Mouse (Mus musculus) limb, embryonic 10.5 days (tissue): Measurements from ENCODE around the gene Tdrkh. TPM values are rescaled to one million over a fixed set of nuclear protein-coding genes. Genes with fewer than 3 reads are reported as not detected.

Experiments used
- DNase-seq: peaks from one replicate; pipeline ENCODE4 v3.0.0-alpha.2; 2017; ENCODE audit warnings: low spot score
- H3K27ac ChIP-seq: fragments of 300-500 bp; sonication (generic); 2 replicates; pipeline ENCODE4 v1.5.1; 2016; ENCODE audit warnings: mild to moderate bottlenecking
- H3K27me3 ChIP-seq: fragments of 300-500 bp; sonication (generic); 2 replicates; pipeline ENCODE4 v1.6.1; 2016; ENCODE audit warnings: low read depth, mild to moderate bottlenecking; ENCODE audit not compliant: poor library complexity, severe bottlenecking
- H3K36me3 ChIP-seq: fragments of 300-500 bp; sonication (generic); 2 replicates; pipeline ENCODE4 v1.6.1; 2016; ENCODE audit warnings: mild to moderate bottlenecking, moderate library complexity
- H3K4me1 ChIP-seq: fragments of 300-500 bp; sonication (generic); 2 replicates; pipeline ENCODE4 v1.6.1; 2016
- H3K4me3 ChIP-seq: fragments of 300-500 bp; sonication (generic); 2 replicates; pipeline ENCODE4 v1.5.1; 2016; ENCODE audit warnings: mild to moderate bottlenecking, moderate library complexity
- H3K9me3 ChIP-seq: fragments of 300-500 bp; sonication (generic); replicated peaks from 2 replicates; pipeline ENCODE4 v1.6.1; 2016; ENCODE audit warnings: mild to moderate bottlenecking
- WGBS: fragments of 180-500 bp; shearing (Covaris S2); methylation state at CpG from one replicate; pipeline ENCODE4 v1.1.7; 2016; 5-methylcytosine and 5-hydroxymethylcytosine counted together
- polyA plus RNA-seq: library from polyadenylated mRNA; unstranded; fragments of >200 nt; fragmentation: Nextera tagmentation; extraction: Ambion mirVana; gene quantifications from 2 replicates; pipeline ENCODE4 v1.2.1, GENCODE M21; 2016

The Tdrkh gene
- polyA plus RNA-seq, result 5.1 and 6.6 TPM in 2 replicates

GRCm38 (mm10) chr3:94413031-94413679, at the start of gene Tdrkh:
Gene Tdrkh, plus strand, starts transcription at chr3:94413273.
- Histone ChIP-seq H3K36me3 (no peaks in the 10 kb centered on the region), H3K27me3 (no peaks in the 10 kb centered on the region), H3K9me3 (no peaks in the 10 kb centered on the region), H3K4me3 (peak within 1 kb of the TSS; percentile 53), H3K27ac (peak within 1 kb of the TSS; percentile 60; the same call in 1 of the 2 replicates), H3K4me1 (peaks cover 10% of the 10 kb centered on the region)
- WGBS, result 10% methylated on average over 52 of the region's 52 CpGs
- DNase-seq, result peak; percentile 94

GRCm38 (mm10) chr3:94363291-94364153, 49.6 kb upstream of the Tdrkh start:
- peak; percentile 70 for DNase-seq
- Histone ChIP-seq H3K4me3 (peak overlapping the region; percentile 63), H3K4me1 (peaks cover 11% of the 10 kb centered on the region), H3K27me3 (peaks cover 63% of the 10 kb centered on the region), H3K9me3 (no peaks in the 10 kb centered on the region), H3K36me3 (no peaks in the 10 kb centered on the region), H3K27ac (peak overlapping the region; percentile 81)
- 5% methylated on average over 97 of the region's 97 CpGs for WGBS

- no peak for DNase-seq
- H3K36me3 ChIP-seq, result no peaks in the 10 kb centered on the region
- H3K4me3 ChIP-seq, result peak overlapping the region; percentile 63
- 4% methylated on average over 23 of the region's 23 CpGs for WGBS
- no peaks in the 10 kb centered on the region for H3K9me3 ChIP-seq
- peaks cover 63% of the 10 kb centered on the region for H3K27me3 ChIP-seq
- H3K4me1 ChIP-seq, result peaks cover 11% of the 10 kb centered on the region
- peak overlapping the region; percentile 81 for H3K27ac ChIP-seq
Observed at GRCm38 (mm10) chr3:94364154-94364526, 48.9 kb upstream of the Tdrkh start.

GRCm38 (mm10) chr3:94366761-94367160, 46.3 kb upstream of the Tdrkh start:
- Histone ChIP-seq H3K9me3 (no peaks in the 10 kb centered on the region), H3K27me3 (peaks cover 49% of the 10 kb centered on the region), H3K4me1 (peaks cover 15% of the 10 kb centered on the region), H3K4me3 (no peak overlapping the region), H3K27ac (no peak overlapping the region), H3K36me3 (no peaks in the 10 kb centered on the region)
- peak; percentile 84 for DNase-seq
- 18% methylated on average over 3 of the region's 3 CpGs for WGBS

- Histone ChIP-seq H3K27me3 (peaks cover 49% of the 10 kb centered on the region), H3K9me3 (no peaks in the 10 kb centered on the region), H3K4me3 (no peak overlapping the region), H3K27ac (no peak overlapping the region), H3K36me3 (no peaks in the 10 kb centered on the region), H3K4me1 (peaks cover 20% of the 10 kb centered on the region)
- no peak for DNase-seq
- WGBS, result 89% methylated on average over 6 of the region's 6 CpGs
Observed at GRCm38 (mm10) chr3:94367511-94367910, 45.6 kb upstream of the Tdrkh start.

- WGBS, result 64% methylated on average over 6 of the region's 6 CpGs
- no peaks in the 10 kb centered on the region for H3K36me3 ChIP-seq
- no peak for DNase-seq
- peaks cover 27% of the 10 kb centered on the region for H3K4me1 ChIP-seq
- peaks cover 49% of the 10 kb centered on the region for H3K27me3 ChIP-seq
- H3K9me3 ChIP-seq, result no peaks in the 10 kb centered on the region
- H3K27ac ChIP-seq, result no peak overlapping the region
- no peak overlapping the region for H3K4me3 ChIP-seq
Observed at GRCm38 (mm10) chr3:94368631-94369030, 44.4 kb upstream of the Tdrkh start.

GRCm38 (mm10) chr3:94369709-94370108, 43.4 kb upstream of the Tdrkh start:
- H3K27me3 ChIP-seq, result peaks cover 49% of the 10 kb centered on the region
- H3K9me3 ChIP-seq, result no peaks in the 10 kb centered on the region
- DNase-seq, result no peak
- H3K36me3 ChIP-seq, result no peaks in the 10 kb centered on the region
- H3K27ac ChIP-seq, result no peak overlapping the region
- WGBS, result 74% methylated on average over 2 of the region's 2 CpGs
- no peak overlapping the region for H3K4me3 ChIP-seq
- peaks cover 25% of the 10 kb centered on the region for H3K4me1 ChIP-seq

GRCm38 (mm10) chr3:94371637-94372036, 41.4 kb upstream of the Tdrkh start:
- peak overlapping the region; percentile 40; the same call in 1 of the 2 replicates for H3K27ac ChIP-seq

GRCm38 (mm10) chr3:94372038-94372437, 41.0 kb upstream of the Tdrkh start:
- 0 out of 2 replicates have a peak overlapping the region, but pooled peaks have one; percentile 22 for H3K4me3 ChIP-seq
- peaks cover 38% of the 10 kb centered on the region for H3K27me3 ChIP-seq
- no peak for DNase-seq
- 0% methylated on average over 3 of the region's 3 CpGs for WGBS
- peaks cover 28% of the 10 kb centered on the region for H3K4me1 ChIP-seq
- peak overlapping the region; percentile 40; the same call in 1 of the 2 replicates for H3K27ac ChIP-seq
- H3K9me3 ChIP-seq, result no peaks in the 10 kb centered on the region
- H3K36me3 ChIP-seq, result no peaks in the 10 kb centered on the region

More at GRCm38 (mm10) chr3:94371637-94372036, 41.4 kb upstream of the Tdrkh start:
- DNase-seq, result no peak
- H3K36me3 ChIP-seq, result no peaks in the 10 kb centered on the region
- 0 out of 2 replicates have a peak overlapping the region, but pooled peaks have one; percentile 22 for H3K4me3 ChIP-seq
- H3K4me1 ChIP-seq, result peaks cover 25% of the 10 kb centered on the region
- WGBS, result 7% methylated on average over 11 of the region's 11 CpGs
- H3K27me3 ChIP-seq, result peaks cover 39% of the 10 kb centered on the region
- no peaks in the 10 kb centered on the region for H3K9me3 ChIP-seq

GRCm38 (mm10) chr3:94372641-94373040, 40.4 kb upstream of the Tdrkh start, which contains the start of gene Rorc:
Gene Rorc, plus strand, starts transcription at chr3:94372794.
- DNase-seq, result no peak
- Histone ChIP-seq H3K27ac (peak within 1 kb of the TSS; percentile 42; the same call in 1 of the 2 replicates), H3K4me3 (peak within 1 kb of the TSS; percentile 24), H3K36me3 (no peaks in the 10 kb centered on the region), H3K27me3 (peaks cover 44% of the 10 kb centered on the region), H3K4me1 (peaks cover 32% of the 10 kb centered on the region), H3K9me3 (no peaks in the 10 kb centered on the region)
- WGBS, result 10% methylated on average over 5 of the region's 5 CpGs

- Histone ChIP-seq H3K27ac (no peak overlapping the region), H3K4me3 (peak overlapping the region; percentile 24), H3K36me3 (no peaks in the 10 kb centered on the region), H3K27me3 (peaks cover 48% of the 10 kb centered on the region), H3K4me1 (peaks cover 32% of the 10 kb centered on the region), H3K9me3 (no peaks in the 10 kb centered on the region)
- no peak for DNase-seq
- whole genome bisulfite sequencing, result 5% methylated on average over 10 of the region's 10 CpGs
Observed at GRCm38 (mm10) chr3:94373090-94373489, 40.0 kb upstream of the Tdrkh start.

GRCm38 (mm10) chr3:94373597-94374011, 39.5 kb upstream of the Tdrkh start:
- H3K4me1 ChIP-seq, result peaks cover 32% of the 10 kb centered on the region
- H3K9me3 ChIP-seq, result no peaks in the 10 kb centered on the region
- peaks cover 53% of the 10 kb centered on the region for H3K27me3 ChIP-seq
- 1% methylated on average over 5 of the region's 5 CpGs for WGBS
- H3K4me3 ChIP-seq, result peak overlapping the region; percentile 24
- H3K36me3 ChIP-seq, result no peaks in the 10 kb centered on the region
- no peak for DNase-seq
- no peak overlapping the region for H3K27ac ChIP-seq

- Histone ChIP-seq H3K27ac (no peak overlapping the region), H3K4me1 (peaks cover 32% of the 10 kb centered on the region), H3K4me3 (no peak overlapping the region), H3K36me3 (no peaks in the 10 kb centered on the region), H3K9me3 (no peaks in the 10 kb centered on the region), H3K27me3 (peaks cover 56% of the 10 kb centered on the region)
- DNase-seq, result no peak
Observed at GRCm38 (mm10) chr3:94374636-94375035, 38.4 kb upstream of the Tdrkh start.
